Mouse (Mus musculus) intestine, embryonic 15.5 days (tissue): ENCODE measurements around the gene BC052040. TPM values are rescaled to one million over a fixed set of nuclear protein-coding genes. Genes with fewer than 3 reads are reported as not detected.

ENCODE experiments used
- ATAC-seq: fragments of 200-750 bp; cut with Nextera tagmentation; 2 replicates; pipeline ENCODE4 v1.8.0; 2017; ENCODE audit warnings: moderate TSS enrichment, moderate library complexity
- H3K27ac ChIP-seq: fragments of 300-500 bp; sonication (generic); 2 replicates; pipeline ENCODE4 v1.5.1; 2015; ENCODE audit warnings: mild to moderate bottlenecking, inconsistent platforms
- H3K27me3 ChIP-seq: fragments of 300-500 bp; sonication (generic); replicated peaks from 2 replicates; pipeline ENCODE4 v1.6.1; 2015; ENCODE audit warnings: inconsistent platforms
- H3K36me3 ChIP-seq: fragments of 300-500 bp; sonication (generic); 2 replicates; pipeline ENCODE4 v1.6.1; 2015; ENCODE audit warnings: inconsistent platforms
- H3K4me1 ChIP-seq: fragments of 300-500 bp; sonication (generic); replicated peaks from 2 replicates; pipeline ENCODE4 v1.6.1; 2015; ENCODE audit warnings: inconsistent platforms
- H3K4me2 ChIP-seq: fragments of 300-500 bp; sonication (generic); replicated peaks from 2 replicates; pipeline ENCODE4 v1.6.1; 2015; ENCODE audit warnings: mild to moderate bottlenecking, inconsistent platforms
- H3K4me3 ChIP-seq: fragments of 300-500 bp; sonication (generic); replicated peaks from 2 replicates; pipeline ENCODE4 v1.5.1; 2015; ENCODE audit warnings: inconsistent platforms
- H3K9ac ChIP-seq: fragments of 300-500 bp; sonication (generic); 2 replicates; pipeline ENCODE4 v1.6.1; 2015; ENCODE audit warnings: inconsistent platforms
- H3K9me3 ChIP-seq: fragments of 300-500 bp; sonication (generic); 2 replicates; pipeline ENCODE4 v1.6.1; 2016; ENCODE audit warnings: inconsistent platforms
- WGBS: fragments of 180-500 bp; shearing (Covaris S2); methylation state at CpG from one replicate; pipeline ENCODE4 v1.1.7; 2015; 5-methylcytosine and 5-hydroxymethylcytosine counted together
- polyA plus RNA-seq: library from polyadenylated mRNA; unstranded; fragments of >200 nt; fragmentation: Nextera tagmentation; extraction: Ambion mirVana; gene quantifications from 2 replicates; pipeline ENCODE4 v1.2.1, GENCODE M21; 2015

BC052040 gene
- polyA plus RNA-seq, 1 experiment from 2014 or later, result 14.1 TPM

DNA sequence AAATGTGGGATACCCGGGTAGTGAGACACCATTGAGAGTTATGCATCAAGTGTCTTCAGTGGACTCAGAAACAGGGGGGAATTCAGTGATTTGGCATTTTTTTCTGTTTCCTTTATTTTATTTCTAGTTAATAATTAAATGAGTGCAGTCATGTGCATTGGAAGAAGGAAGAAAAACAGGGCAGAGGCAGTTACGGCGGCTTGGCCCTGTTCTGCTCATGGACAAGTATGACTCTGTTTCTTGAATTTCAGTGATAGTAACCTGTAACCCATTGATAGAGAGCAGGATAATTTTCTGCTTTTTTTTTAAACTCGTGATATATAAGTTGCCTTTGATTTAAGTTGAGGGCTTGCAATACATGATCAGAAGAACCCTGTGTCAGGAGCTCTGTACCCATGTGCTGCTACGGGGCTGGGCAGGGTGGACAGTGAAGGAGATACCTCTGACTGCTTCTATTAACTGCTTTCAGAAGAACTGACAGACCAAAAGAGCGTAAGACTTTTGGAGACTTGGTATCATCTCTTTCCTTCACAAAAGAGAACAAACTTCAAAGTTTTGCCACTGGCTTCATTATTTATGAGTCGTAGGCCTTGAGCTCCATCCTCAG lies 91.6 kb downstream of the BC052040 start:
- Histone ChIP-seq H3K4me2 (no peak overlapping the region), H3K9ac (no peak overlapping the region), H3K4me3 (no peak overlapping the region), H3K4me1 (no peaks in the 10 kb centered on the region), H3K27me3 (no peaks in the 10 kb centered on the region), H3K9me3 (no peaks in the 10 kb centered on the region), H3K36me3 (no peaks in the 10 kb centered on the region), H3K27ac (no peak overlapping the region)
- no peak; the same call in 1 of the 2 replicates for ATAC-seq
- 84% methylated on average over 7 of the region's 7 CpGs for WGBS

DNA sequence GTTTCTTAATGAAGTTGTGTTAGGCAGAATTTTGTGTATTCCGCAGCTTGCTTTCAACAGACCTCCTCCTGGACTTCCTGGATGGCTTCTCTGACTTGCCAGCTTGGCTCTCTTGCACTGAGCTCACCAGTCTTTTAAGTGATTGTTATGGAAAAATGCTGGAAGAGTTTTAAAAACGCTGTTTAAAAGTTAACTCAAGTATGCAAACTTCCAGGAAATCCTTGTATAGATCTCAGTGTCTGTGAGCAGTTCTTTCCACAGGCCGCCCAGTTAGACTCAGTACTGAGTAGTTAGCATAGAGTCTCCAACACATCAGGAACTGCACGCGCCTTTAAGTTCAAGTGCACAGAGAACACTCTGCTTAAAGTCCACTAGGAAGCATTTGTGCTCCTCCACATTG lies 97.3 kb downstream of the BC052040 start:
- H3K9me3 ChIP-seq, result no peaks in the 10 kb centered on the region
- no peaks in the 10 kb centered on the region for H3K36me3 ChIP-seq
- 78% methylated on average over 5 of the region's 5 CpGs for WGBS
- no peak overlapping the region for H3K9ac ChIP-seq
- H3K4me1 ChIP-seq, result no peaks in the 10 kb centered on the region
- no peaks in the 10 kb centered on the region for H3K27me3 ChIP-seq
- no peak for ATAC-seq
- no peak overlapping the region for H3K27ac ChIP-seq
- H3K4me2 ChIP-seq, result no peak overlapping the region
- H3K4me3 ChIP-seq, result no peak overlapping the region

- no peak for ATAC-seq
- 68% methylated on average over 3 of the region's 3 CpGs for WGBS
- H3K4me1 ChIP-seq, result no peaks in the 10 kb centered on the region
- no peak overlapping the region for H3K4me3 ChIP-seq
- H3K9me3 ChIP-seq, result no peaks in the 10 kb centered on the region
- no peak overlapping the region for H3K27ac ChIP-seq
- H3K27me3 ChIP-seq, result no peaks in the 10 kb centered on the region
- no peak overlapping the region for H3K4me2 ChIP-seq
- no peaks in the 10 kb centered on the region for H3K36me3 ChIP-seq
- H3K9ac ChIP-seq, result no peak overlapping the region
Observed at GRCm38 (mm10) chr2:115685250-115685649, 103.7 kb downstream of the BC052040 start.

GRCm38 (mm10) chr2:115687612-115688011 lies 106.1 kb downstream of the BC052040 start:
- H3K9ac ChIP-seq, result no peak overlapping the region
- H3K9me3 ChIP-seq, result no peaks in the 10 kb centered on the region
- no peaks in the 10 kb centered on the region for H3K4me1 ChIP-seq
- ATAC-seq, result no peak
- H3K36me3 ChIP-seq, result no peaks in the 10 kb centered on the region
- no peaks in the 10 kb centered on the region for H3K27me3 ChIP-seq
- H3K27ac ChIP-seq, result no peak overlapping the region
- no peak overlapping the region for H3K4me2 ChIP-seq
- WGBS, result 89% methylated on average over 4 of the region's 4 CpGs
- no peak overlapping the region for H3K4me3 ChIP-seq

- no peak overlapping the region for H3K4me2 ChIP-seq
- ATAC-seq, result no peak
- H3K27me3 ChIP-seq, result no peaks in the 10 kb centered on the region
- no peak overlapping the region for H3K27ac ChIP-seq
- H3K36me3 ChIP-seq, result no peaks in the 10 kb centered on the region
- no peaks in the 10 kb centered on the region for H3K9me3 ChIP-seq
- H3K4me1 ChIP-seq, result no peaks in the 10 kb centered on the region
- H3K4me3 ChIP-seq, result no peak overlapping the region
- no peak overlapping the region for H3K9ac ChIP-seq
- 93% methylated on average over 6 of the region's 6 CpGs for WGBS
Observed at GRCm38 (mm10) chr2:115688282-115688681, 106.8 kb downstream of the BC052040 start.

- H3K4me3 ChIP-seq, result no peak overlapping the region
- H3K27me3 ChIP-seq, result no peaks in the 10 kb centered on the region
- no peak overlapping the region for H3K9ac ChIP-seq
- WGBS, result 84% methylated on average over 3 of the region's 3 CpGs
- ATAC-seq, result no peak
- H3K36me3 ChIP-seq, result no peaks in the 10 kb centered on the region
- no peak overlapping the region for H3K4me2 ChIP-seq
- H3K4me1 ChIP-seq, result no peaks in the 10 kb centered on the region
- H3K27ac ChIP-seq, result no peak overlapping the region
- H3K9me3 ChIP-seq, result no peaks in the 10 kb centered on the region
Observed at GRCm38 (mm10) chr2:115693841-115694240, 112.3 kb downstream of the BC052040 start.

DNA sequence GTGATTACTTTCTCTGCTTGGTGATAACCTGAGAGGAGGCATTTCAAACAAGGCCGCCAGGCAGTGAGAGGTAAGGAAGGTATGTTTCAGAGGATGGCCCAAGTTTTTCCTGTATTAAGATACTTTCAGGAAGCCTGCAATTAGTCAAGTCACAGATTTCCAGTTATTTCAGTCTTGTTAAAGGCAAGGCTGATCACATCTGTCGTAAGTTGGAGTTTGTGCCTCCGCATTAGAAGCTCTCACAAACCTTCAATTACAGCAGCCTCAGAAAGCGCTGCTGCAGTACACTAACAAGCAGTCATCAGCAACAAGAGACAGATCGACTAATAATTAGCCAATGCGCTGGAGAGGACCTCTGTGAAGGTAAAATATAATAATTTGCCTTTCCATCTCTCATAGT lies 112.9 kb downstream of the BC052040 start:
- WGBS, result 80% methylated on average over 6 of the region's 6 CpGs
- no peaks in the 10 kb centered on the region for H3K4me1 ChIP-seq

GRCm38 (mm10) chr2:115699032-115699431 lies 117.5 kb downstream of the BC052040 start:
- H3K4me3 ChIP-seq, result no peak overlapping the region
- ATAC-seq, result no peak
- no peaks in the 10 kb centered on the region for H3K4me1 ChIP-seq
- H3K27me3 ChIP-seq, result no peaks in the 10 kb centered on the region
- H3K27ac ChIP-seq, result no peak overlapping the region
- H3K9me3 ChIP-seq, result no peaks in the 10 kb centered on the region
- H3K9ac ChIP-seq, result no peak overlapping the region
- no peak overlapping the region for H3K4me2 ChIP-seq
- H3K36me3 ChIP-seq, result peaks cover 3% of the 10 kb centered on the region; the same call in 1 of the 2 replicates
- 87% methylated on average over 5 of the region's 5 CpGs for WGBS

More for the DNA sequence above, 112.9 kb downstream of the BC052040 start:
- Histone ChIP-seq H3K36me3 (no peaks in the 10 kb centered on the region), H3K27me3 (no peaks in the 10 kb centered on the region), H3K4me2 (no peak overlapping the region), H3K9me3 (no peaks in the 10 kb centered on the region), H3K9ac (no peak overlapping the region), H3K27ac (no peak overlapping the region), H3K4me3 (no peak overlapping the region)
- ATAC-seq, result no peak

GRCm38 (mm10) chr2:115702610-115703009 lies 121.1 kb downstream of the BC052040 start:
- ATAC-seq, result no peak
- no peak overlapping the region for H3K4me2 ChIP-seq
- peaks cover 3% of the 10 kb centered on the region; the same call in 1 of the 2 replicates for H3K36me3 ChIP-seq
- no peak overlapping the region for H3K4me3 ChIP-seq
- WGBS, result 62% methylated on average over 5 of the region's 5 CpGs
- H3K4me1 ChIP-seq, result no peaks in the 10 kb centered on the region
- H3K9me3 ChIP-seq, result no peaks in the 10 kb centered on the region
- no peak overlapping the region for H3K9ac ChIP-seq
- H3K27me3 ChIP-seq, result no peaks in the 10 kb centered on the region
- no peak overlapping the region for H3K27ac ChIP-seq

- Histone ChIP-seq H3K4me3 (no peak overlapping the region), H3K9ac (no peak overlapping the region), H3K27ac (no peak overlapping the region), H3K36me3 (no peaks in the 10 kb centered on the region), H3K4me1 (0 out of 2 replicates have a peak, but pooled peaks cover 3% of the 10 kb centered on the region), H3K4me2 (no peak overlapping the region), H3K27me3 (no peaks in the 10 kb centered on the region), H3K9me3 (no peaks in the 10 kb centered on the region)
- 60% methylated on average over 5 of the region's 5 CpGs for WGBS
- ATAC-seq, result no peak
Observed at GRCm38 (mm10) chr2:115717535-115717934, 136.0 kb downstream of the BC052040 start.

DNA sequence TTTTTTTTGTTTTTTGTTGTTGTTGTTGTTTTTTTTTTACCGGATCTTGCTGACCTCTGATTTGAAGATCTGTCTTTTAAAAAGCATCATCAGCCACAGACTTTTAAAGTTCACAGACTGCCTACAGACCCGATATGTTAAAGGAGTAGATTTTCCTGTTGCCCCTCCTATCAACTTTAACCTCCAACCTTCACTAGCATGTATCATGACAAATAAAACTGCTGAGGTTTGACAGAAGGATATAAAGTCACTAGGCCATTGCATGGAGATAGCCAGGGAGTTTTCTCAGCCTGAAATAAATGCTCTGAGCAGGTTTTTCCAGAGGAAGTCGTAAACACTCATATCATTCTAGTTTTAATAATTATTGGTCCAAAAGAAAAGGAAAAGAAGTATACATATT lies 136.5 kb downstream of the BC052040 start:
- WGBS, result 53% methylated on average over 3 of the region's 3 CpGs
- H3K9me3 ChIP-seq, result no peaks in the 10 kb centered on the region
- no peaks in the 10 kb centered on the region for H3K36me3 ChIP-seq
- H3K4me3 ChIP-seq, result no peak overlapping the region
- H3K4me1 ChIP-seq, result 0 out of 2 replicates have a peak, but pooled peaks cover 3% of the 10 kb centered on the region
- H3K4me2 ChIP-seq, result no peak overlapping the region
- H3K27me3 ChIP-seq, result no peaks in the 10 kb centered on the region
- H3K27ac ChIP-seq, result no peak overlapping the region
- ATAC-seq, result no peak
- no peak overlapping the region for H3K9ac ChIP-seq

DNA sequence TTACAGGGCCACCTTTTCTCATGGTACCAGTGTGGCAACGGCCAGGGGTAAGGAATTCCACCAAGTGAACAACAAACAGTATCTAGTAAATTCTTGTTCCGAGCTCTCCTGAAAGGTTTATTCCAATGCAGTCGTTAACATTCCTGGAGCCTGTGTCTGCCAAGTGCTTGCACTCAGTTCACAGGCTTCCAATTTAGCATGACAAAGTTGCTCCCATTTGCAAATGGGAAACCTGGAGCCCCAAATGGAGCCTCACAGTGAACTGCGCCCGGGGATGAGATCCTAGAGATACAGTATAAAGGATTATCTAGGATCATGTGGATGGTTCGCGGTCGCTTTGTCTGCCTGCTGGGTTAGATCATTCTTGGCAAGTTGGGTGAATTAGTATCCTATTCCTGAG lies 141.9 kb downstream of the BC052040 start:
- Histone ChIP-seq H3K9me3 (no peaks in the 10 kb centered on the region), H3K4me3 (no peak overlapping the region), H3K9ac (no peak overlapping the region), H3K27ac (no peak overlapping the region), H3K4me2 (no peak overlapping the region), H3K27me3 (no peaks in the 10 kb centered on the region), H3K36me3 (no peaks in the 10 kb centered on the region), H3K4me1 (0 out of 2 replicates have a peak, but pooled peaks cover 3% of the 10 kb centered on the region)
- no peak for ATAC-seq
- WGBS, result 37% methylated on average over 8 of the region's 8 CpGs

DNA sequence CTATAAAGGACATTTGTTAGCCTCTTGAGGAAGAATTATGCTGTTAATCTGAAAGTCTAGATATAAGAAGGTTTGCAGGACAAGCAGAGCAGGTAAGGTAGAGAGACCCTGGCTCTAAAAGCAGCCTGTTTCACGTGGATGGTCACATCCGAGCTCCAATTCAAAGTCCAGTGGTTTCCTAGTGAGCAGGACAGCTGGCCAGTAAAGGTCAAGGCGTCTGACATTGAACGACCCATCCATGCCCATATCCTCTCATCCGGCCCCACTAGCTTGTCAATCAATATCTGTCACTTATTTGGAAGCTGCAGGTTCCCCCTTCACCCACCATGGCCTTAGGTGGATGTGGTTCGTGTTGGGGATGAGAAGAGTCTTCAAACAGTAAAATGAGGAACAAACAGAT lies 142.7 kb downstream of the BC052040 start:
- H3K27me3 ChIP-seq, result no peaks in the 10 kb centered on the region
- no peak for ATAC-seq

More for the DNA sequence above, 142.7 kb downstream of the BC052040 start:
- Histone ChIP-seq H3K9ac (no peak overlapping the region), H3K9me3 (no peaks in the 10 kb centered on the region), H3K4me2 (no peak overlapping the region), H3K36me3 (no peaks in the 10 kb centered on the region), H3K27ac (no peak overlapping the region), H3K4me1 (0 out of 2 replicates have a peak, but pooled peaks cover 3% of the 10 kb centered on the region), H3K4me3 (no peak overlapping the region)
- WGBS, result 76% methylated on average over 6 of the region's 6 CpGs
